Comparison of ENCODE assay signal across 19 mouse cellular contexts in genomic region chrX:133853637-133854036, GRCm38 (mm10). TPM values are rescaled to one million over a fixed set of nuclear protein-coding genes. Genes with fewer than 3 reads are reported as not detected.
"Had no signal": no experiment of that assay in that cellular context is flagged by ENCODE, and none has a peak within 500 bp of the region (broad histone marks: within the 10 kb centered on the region; RNA-seq: fewer than 3 reads in every experiment).

No protein-coding gene starts in this region.

- H3K27ac ChIP-seq: intestine, embryonic 15.5 days; layer of hippocampus, adult 2 months; liver, embryonic 13.5 days; macrophage; midbrain, embryonic 12.5 days; neural tube, embryonic 13.5 days had no signal

- H3K36me3 ChIP-seq: intestine, embryonic 15.5 days; liver, embryonic 13.5 days; midbrain, embryonic 12.5 days; neural tube, embryonic 13.5 days had no signal

- H3K4me3 ChIP-seq: intestine, embryonic 15.5 days; layer of hippocampus, adult 2 months; liver, embryonic 13.5 days; megakaryocyte, embryonic 14.5 days; midbrain, embryonic 12.5 days; neural tube, embryonic 13.5 days had no signal

- H3K27me3 ChIP-seq: intestine, embryonic 15.5 days; liver, embryonic 13.5 days; midbrain, embryonic 12.5 days; neural tube, embryonic 13.5 days had no signal

- ATAC-seq: intestine, embryonic 15.5 days; liver, postnatal 0 days; midbrain, embryonic 16.5 days had no signal

- DNase-seq: kidney, adult 18-20 months; kidney, postnatal 10 days; kidney, postnatal 4 days; left cerebral cortex, postnatal 4 days; liver; liver, embryonic 13.5 days; liver, postnatal 0 days; right cerebral cortex, postnatal 14 days; thymus, postnatal 36 days had no signal

- H3K4me1 ChIP-seq: intestine, embryonic 15.5 days; liver, embryonic 13.5 days; megakaryocyte, embryonic 14.5 days; midbrain, embryonic 12.5 days; neural tube, embryonic 13.5 days had no signal

- H3K4me2 ChIP-seq: intestine, embryonic 15.5 days; liver, embryonic 13.5 days; midbrain, embryonic 12.5 days; neural tube, embryonic 13.5 days had no signal

- H3K9me3 ChIP-seq: intestine, embryonic 15.5 days; liver, embryonic 13.5 days; midbrain, embryonic 12.5 days; neural tube, embryonic 13.5 days had no signal

- H3K9ac ChIP-seq: intestine, embryonic 15.5 days; liver, embryonic 13.5 days; liver, postnatal 0 days; midbrain, embryonic 12.5 days; neural tube, embryonic 13.5 days had no signal

RNA-seq across cellular contexts. Expression of gene Tnmd, which starts 2.9 kb away (rescaled TPM):
- total RNA-seq: layer of hippocampus, adult 2 months; layer of hippocampus, postnatal 10 days had no signal
- polyA plus RNA-seq: kidney, embryonic 14.5 days; macrophage; midbrain, embryonic 16.5 days; small intestine, adult 2 months had no signal

RNA-seq across cellular contexts. Expression of gene Tspan6, which starts 44.6 kb away (rescaled TPM):
- polyA plus RNA-seq: macrophage had no signal

RNA-seq across cellular contexts. Expression of gene Srpx2, which starts 54.6 kb away (rescaled TPM):
- polyA plus RNA-seq: macrophage had no signal
